Mouse (Mus musculus): ENCODE results near the gene Nptx2.

GRCm38 (mm10) chr5:144542711-144543308 lies 2.9 kb upstream of the Nptx2 start:
- TF ChIP-seq CTCF (IDR thresholded peaks at IDR 0.05; ENCODE audit: low read depth) (no peak), EP300 (IDR thresholded peaks at IDR 0.05; ENCODE audit: low read depth) (no peak)

Measured in liver, embryonic 14.5 days (tissue).